Mouse (Mus musculus) C2C12 (cell line): ENCODE measurements at regions not wholly inside any gene's neighbourhood (a gene's known extent, or its start where the extent isn't known, plus 50 kb on each side); places are given as distances from the start of the nearest gene placed in this dataset.

Experiments
- CEBPB ChIP-seq: IDR thresholded peaks from one replicate; pipeline ENCODE4 v1.6.1; 2011; ENCODE audit warnings: low read depth, mild to moderate bottlenecking, control low read depth, moderate library complexity
- CTCF ChIP-seq: IDR thresholded peaks from one replicate; pipeline ENCODE4 v1.5.1; 2011; ENCODE audit not compliant: control insufficient read depth, insufficient read depth, insufficient read length
- FOSL1 ChIP-seq: IDR thresholded peaks from one replicate; pipeline ENCODE4 v1.8.0; 2011; ENCODE audit warnings: mild to moderate bottlenecking, low read length; ENCODE audit not compliant: poor library complexity, insufficient read depth, severe bottlenecking
- MAX ChIP-seq: IDR thresholded peaks from one replicate; pipeline ENCODE4 v1.6.1; 2011; ENCODE audit warnings: mild to moderate bottlenecking, control low read depth
- MYOD1 ChIP-seq: IDR thresholded peaks from one replicate; pipeline ENCODE4 v1.6.1; 2011; ENCODE audit warnings: low read depth; ENCODE audit not compliant: control insufficient read depth, insufficient read length

GRCm38 (mm10) chr15:62107976-62108375 is 1185.2 kb upstream of the A1bg start:
- no peak for TF ChIP-seq CTCF
- TF ChIP-seq MAX: no peak
- TF ChIP-seq CEBPB: no peak
- TF ChIP-seq MYOD1: no peak
- no peak for TF ChIP-seq FOSL1
